Mouse (Mus musculus): ENCODE data around the gene Slc17a8.
"Not testable (repeated sequence)": the region's sequence is repeated elsewhere in the genome, so short reads cannot be mapped to it uniquely, and the experiment has no call there.

Slc17a8 gene

DNA sequence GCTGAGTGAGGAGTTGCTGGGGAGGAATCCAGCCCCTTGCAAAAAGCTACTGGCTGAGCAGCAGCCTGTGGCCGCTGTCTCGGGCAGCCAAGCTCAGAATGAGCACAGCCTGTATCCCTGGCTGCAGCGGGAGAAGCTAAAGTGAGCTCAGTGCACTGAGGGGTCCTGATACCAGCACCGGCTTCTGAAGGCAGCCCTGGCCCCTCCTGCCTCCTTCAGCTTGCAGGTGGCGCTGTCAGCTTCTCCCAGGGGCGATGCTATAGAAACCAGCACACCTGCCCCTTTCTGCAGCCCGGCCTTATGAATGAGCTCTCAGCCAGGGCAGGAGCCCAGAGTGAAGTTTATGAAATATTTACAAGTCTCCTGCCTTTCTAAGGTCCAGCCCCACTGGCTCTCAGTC lies at the start of gene Slc17a8:
Gene Slc17a8, minus strand, starts transcription at position 125 of the 400 bp plus-strand sequence.
- peak; percentile 7 to 13 for DNase-seq

DNA sequence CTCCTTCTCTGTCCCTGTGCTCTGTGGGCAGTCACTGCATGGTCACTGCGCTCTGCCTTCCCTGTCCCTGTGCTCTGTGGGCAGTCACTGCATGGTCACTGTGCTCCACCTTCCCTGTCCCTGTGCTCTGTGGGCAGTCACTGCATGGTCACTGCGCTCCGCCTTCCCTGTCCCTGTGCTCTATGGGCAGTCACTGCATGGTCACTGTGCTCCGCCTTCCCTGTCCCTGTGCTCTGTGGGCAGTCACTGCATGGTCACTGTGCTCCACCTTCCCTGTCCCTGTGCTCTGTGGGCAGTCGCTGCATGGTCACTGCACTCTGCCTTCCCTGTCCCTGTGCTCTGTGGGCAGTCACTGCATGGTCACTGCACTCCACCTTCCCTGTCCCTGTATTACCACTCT lies 49.3 kb upstream of the Slc17a8 start:
- not testable (repeated sequence) for DNase-seq

- DNase-seq: peak in 1 of 2 experiments; percentile 33
Measured at GRCm38 (mm10) chr10:89667571-89667970, 46.5 kb upstream of the Slc17a8 start.

GRCm38 (mm10) chr10:89665679-89666078 lies 44.6 kb upstream of the Slc17a8 start:
- DNase-seq: no peak

- peak; percentile 22 to 45 for DNase-seq
Measured at GRCm38 (mm10) chr10:89664977-89665645, 44.1 kb upstream of the Slc17a8 start.

GRCm38 (mm10) chr10:89656366-89656765 lies 35.3 kb upstream of the Slc17a8 start:
- DNase-seq: no peak

DNA sequence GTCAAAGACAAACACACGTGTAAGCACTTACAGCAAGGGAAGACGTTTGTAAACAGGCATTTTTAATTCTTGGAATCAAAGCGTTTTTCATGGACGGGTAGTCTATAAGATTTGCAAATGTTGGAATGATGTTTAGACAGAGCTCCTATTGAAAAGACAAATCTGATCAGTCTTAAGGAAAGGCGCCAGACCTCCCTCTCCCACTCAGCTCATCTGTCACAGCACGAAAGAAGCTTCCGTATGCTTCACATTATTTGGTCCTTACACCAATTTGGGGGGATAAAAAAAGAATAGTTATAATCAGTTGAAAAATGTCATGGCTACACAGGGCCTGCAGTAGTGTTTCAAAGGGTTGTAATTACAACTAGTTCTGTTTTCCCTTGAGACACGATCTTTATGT lies 31.9 kb upstream of the Slc17a8 start:
- DNase-seq: no peak

DNA sequence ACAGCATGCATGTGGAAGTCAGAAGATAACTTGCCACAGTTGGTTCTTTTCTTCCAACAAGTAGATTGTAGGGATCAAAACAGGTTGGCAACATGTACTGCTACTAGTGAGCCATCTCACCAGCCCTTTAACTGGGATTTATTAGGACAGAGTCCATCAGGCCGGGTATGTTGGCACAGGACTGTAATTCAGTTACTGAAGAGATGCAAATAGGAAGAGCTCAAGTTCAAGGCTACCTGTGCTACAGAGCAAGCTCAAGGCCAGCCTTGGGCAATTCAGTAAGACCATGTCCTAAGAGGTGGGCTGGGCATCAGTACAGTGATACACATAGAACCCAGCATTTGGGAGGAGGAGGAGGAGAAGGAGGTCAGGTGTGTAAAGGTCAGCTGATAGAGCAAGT lies 30.6 kb upstream of the Slc17a8 start:
- DNase-seq: no peak

DNA sequence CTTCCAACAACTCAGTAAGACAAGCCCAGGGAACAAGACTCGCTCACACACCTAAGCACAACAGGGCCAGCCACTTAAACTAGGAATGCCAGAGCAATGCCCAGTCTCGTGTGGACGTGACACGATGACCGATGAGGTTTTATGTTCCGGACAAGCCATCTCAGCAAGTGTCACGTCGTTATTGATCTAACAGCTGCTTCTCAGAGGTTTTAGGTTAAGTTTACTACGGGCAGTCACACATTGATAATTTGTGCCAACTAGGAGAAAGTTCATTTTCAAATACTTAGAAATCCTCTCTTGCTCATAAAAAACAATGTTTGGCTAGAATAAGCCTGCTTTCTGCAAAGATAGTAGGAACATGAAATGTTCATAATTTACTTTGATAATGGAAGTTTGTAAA lies 25.9 kb upstream of the Slc17a8 start:
- no peak for DNase-seq

- DNase-seq: no peak
Measured at GRCm38 (mm10) chr10:89637001-89637400, 15.9 kb upstream of the Slc17a8 start.

GRCm38 (mm10) chr10:89635018-89635417 lies 14.0 kb upstream of the Slc17a8 start:
- peak; percentile 19 to 38 for DNase-seq

- DNase-seq: no peak
Measured at GRCm38 (mm10) chr10:89633736-89634426, 12.8 kb upstream of the Slc17a8 start.

- DNase-seq: no peak
Measured at GRCm38 (mm10) chr10:89633121-89633520, 12.1 kb upstream of the Slc17a8 start.

GRCm38 (mm10) chr10:89631831-89632230 lies 10.8 kb upstream of the Slc17a8 start:
- no peak for DNase-seq

DNA sequence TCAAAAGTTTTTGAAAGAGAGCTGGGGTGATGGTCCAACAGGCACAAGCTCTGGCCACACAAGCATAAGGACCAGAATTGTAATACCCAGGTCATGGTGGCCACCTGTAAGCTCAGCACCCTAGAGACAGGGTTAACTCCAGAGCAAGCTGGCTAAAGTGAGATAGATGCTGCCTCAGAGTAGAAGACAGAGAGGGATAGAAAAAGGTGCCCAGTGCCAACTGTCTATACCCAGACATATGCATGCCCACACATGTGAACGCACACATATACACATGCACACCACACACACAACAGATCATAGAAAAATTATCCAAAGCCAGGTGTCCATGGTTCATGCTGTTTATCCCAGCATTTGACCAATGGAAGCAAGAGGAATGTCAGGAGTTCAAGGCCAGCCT lies 9.5 kb upstream of the Slc17a8 start:
- no peak for DNase-seq

DNA sequence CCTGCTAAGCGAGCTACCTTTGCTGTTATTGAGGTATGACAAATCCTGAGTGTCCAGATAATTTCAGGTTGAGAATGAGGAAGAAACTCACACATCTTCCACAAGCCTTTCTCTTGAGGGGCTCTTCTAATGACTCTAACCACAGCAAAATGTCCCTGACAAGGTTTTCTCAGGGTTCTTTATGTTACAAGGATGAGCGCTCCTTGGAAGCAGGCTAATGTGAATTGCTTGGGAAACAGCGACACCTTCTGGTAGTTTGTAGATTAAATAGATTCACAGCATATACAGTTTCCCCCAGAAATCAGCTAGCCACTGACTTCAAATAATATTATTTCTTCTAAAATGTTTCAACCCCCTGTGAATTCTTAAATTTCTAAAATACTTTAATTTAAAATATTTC lies 9.0 kb upstream of the Slc17a8 start:
- DNase-seq: peak; percentile 11 to 42

DNA sequence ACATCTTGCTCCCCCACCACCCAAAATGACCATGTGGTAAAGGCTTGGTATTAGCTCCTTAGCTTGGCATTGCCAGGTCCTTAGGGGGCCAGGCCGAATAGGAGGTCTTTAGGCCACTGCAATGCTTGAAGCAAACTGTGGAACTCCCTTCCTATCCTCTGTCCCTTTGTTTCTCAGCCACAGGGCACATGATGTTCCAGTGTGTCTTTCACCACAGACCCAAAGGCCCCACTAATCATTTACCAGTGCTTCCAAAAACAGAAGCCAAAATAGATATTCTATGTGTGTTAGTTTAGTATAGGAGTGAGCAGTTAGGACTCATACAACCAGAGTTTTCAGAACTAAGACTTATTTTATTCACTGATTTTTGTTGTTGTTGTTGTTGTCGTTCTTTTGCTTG lies 5.7 kb upstream of the Slc17a8 start:
- DNase-seq: no peak

GRCm38 (mm10) chr10:89624196-89624595 lies 3.1 kb upstream of the Slc17a8 start:
- no peak for DNase-seq

- no peak for DNase-seq
Measured at GRCm38 (mm10) chr10:89599311-89599710, 21.7 kb downstream of the Slc17a8 start.

GRCm38 (mm10) chr10:89597275-89597674 lies 23.8 kb downstream of the Slc17a8 start:
- no peak for DNase-seq

- no peak for DNase-seq
Measured at GRCm38 (mm10) chr10:89595935-89596334, 25.1 kb downstream of the Slc17a8 start.

GRCm38 (mm10) chr10:89595514-89595913 lies 25.5 kb downstream of the Slc17a8 start:
- DNase-seq: no peak

DNA sequence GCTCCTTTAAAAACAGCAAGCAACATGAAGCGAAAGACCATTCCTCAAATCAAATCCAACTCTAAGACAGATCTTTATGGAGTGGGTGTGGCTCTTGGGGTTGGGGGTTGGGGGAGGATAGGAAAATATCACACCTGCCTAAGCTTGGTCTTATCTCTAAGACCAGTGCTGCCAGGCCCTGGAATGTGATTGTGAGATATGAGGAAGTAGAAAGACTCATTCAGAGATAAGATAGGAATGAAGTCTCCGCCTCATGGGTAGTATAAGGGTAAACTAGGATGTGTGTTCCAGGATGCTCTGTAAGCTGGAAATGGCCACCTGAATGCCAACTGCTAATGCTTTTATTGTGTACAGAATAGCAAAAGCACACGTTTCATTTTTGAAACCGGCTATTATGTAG lies 26.7 kb downstream of the Slc17a8 start:
- DNase-seq: no peak

GRCm38 (mm10) chr10:89592797-89593196 lies 28.3 kb downstream of the Slc17a8 start:
- DNase-seq: no peak

- DNase-seq: no peak
Measured at GRCm38 (mm10) chr10:89589877-89590276, 31.2 kb downstream of the Slc17a8 start.
